Mouse (Mus musculus): ENCODE measurements around the gene Sema4d. TPM values are rescaled to one million over a fixed set of nuclear protein-coding genes. Genes with fewer than 3 reads are reported as not detected.

The Sema4d gene
- total and polyA plus RNA-seq, 3 experiments = 6.9 to 20.3 TPM; not detected in 1

- no peak overlapping the region for H3K4me3 ChIP-seq (ENCODE audit: control insufficient read depth in 1 of 2, insufficient read depth in 1 of 2, low read depth in 2 of 2, low read length in 2 of 2)
- no peak overlapping the region for H3K27ac ChIP-seq (ENCODE audit: control insufficient read depth, low read depth, low read length)
- DNase-seq (ENCODE audit: low read depth, low spot score) = no peak
- H3K36me3 ChIP-seq (ENCODE audit: control insufficient read depth in 1 of 2, insufficient read depth in 2 of 2, low read length in 2 of 2) = peaks cover 0 to 29% of the 10 kb centered on the region in 2 experiments; a peak in 3 of 4 replicates
- H3K27me3 ChIP-seq (ENCODE audit: control insufficient read depth in 1 of 2, insufficient read depth in 2 of 2, low read length in 2 of 2) = no peaks in the 10 kb centered on the region
- H3K79me2 ChIP-seq (ENCODE audit: control insufficient read depth, insufficient read depth, low read length, poor library complexity) = peaks cover 11% of the 10 kb centered on the region
- no peaks in the 10 kb centered on the region for H3K9me3 ChIP-seq (replicated peaks; ENCODE audit: insufficient read depth, low read length)
- TF ChIP-seq USF1 (IDR thresholded peaks at IDR 0.05; ENCODE audit: low read depth, low read length) = no peak
- no peak for TF ChIP-seq ELF1 (IDR thresholded peaks at IDR 0.05; ENCODE audit: low read depth, low read length)
- no peak for TF ChIP-seq POLR2AphosphoS5 (IDR thresholded peaks at IDR 0.05; ENCODE audit: borderline replicate concordance, low read depth, low read length)
- no peak for TF ChIP-seq TCF12 (IDR thresholded peaks at IDR 0.05; ENCODE audit: low read depth, low read length)
- TF ChIP-seq ZC3H11A (IDR thresholded peaks at IDR 0.05; ENCODE audit: low read depth, low read length) = no peak
- TF ChIP-seq RCOR1 (IDR thresholded peaks at IDR 0.05; ENCODE audit: low read depth, low read length) = no peak
- no peak for TF ChIP-seq MYC (IDR thresholded peaks at IDR 0.05; ENCODE audit: low read depth, low read length)
- TF ChIP-seq ZKSCAN1 (IDR thresholded peaks at IDR 0.05; ENCODE audit: low read depth, low read length) = no peak
- no peak overlapping the region for H3K9ac ChIP-seq (ENCODE audit: control insufficient read depth, low read depth, low read length, poor library complexity, severe bottlenecking)
- H3K4me1 ChIP-seq (ENCODE audit: control insufficient read depth in 1 of 2, insufficient read depth in 2 of 2, low read length in 2 of 2) = peaks cover 12 to 40% of the 10 kb centered on the region in 2 experiments
Measured at GRCm38 (mm10) chr13:51732097-51732664, 61.4 kb downstream of the Sema4d start.

- no peak for DNase-seq (ENCODE audit: low read depth, low spot score)
- Histone ChIP-seq H3K9ac (ENCODE audit: control insufficient read depth, low read depth, low read length, poor library complexity, severe bottlenecking) (no peak overlapping the region), H3K36me3 (ENCODE audit: control insufficient read depth in 1 of 2, insufficient read depth in 2 of 2, low read length in 2 of 2) (peaks cover 0 to 29% of the 10 kb centered on the region in 2 experiments; a peak in 3 of 4 replicates), H3K4me1 (ENCODE audit: control insufficient read depth in 1 of 2, insufficient read depth in 2 of 2, low read length in 2 of 2) (peaks cover 12 to 38% of the 10 kb centered on the region in 2 experiments), H3K79me2 (ENCODE audit: control insufficient read depth, insufficient read depth, low read length, poor library complexity) (peaks cover 8% of the 10 kb centered on the region), H3K27me3 (ENCODE audit: control insufficient read depth in 1 of 2, insufficient read depth in 2 of 2, low read length in 2 of 2) (no peaks in the 10 kb centered on the region), H3K4me3 (ENCODE audit: control insufficient read depth in 1 of 2, insufficient read depth in 1 of 2, low read depth in 2 of 2, low read length in 2 of 2) (no peak overlapping the region), H3K27ac (ENCODE audit: control insufficient read depth, low read depth, low read length) (no peak overlapping the region), H3K9me3 (replicated peaks; ENCODE audit: insufficient read depth, low read length) (no peaks in the 10 kb centered on the region)
- TF ChIP-seq UBTF (IDR thresholded peaks at IDR 0.05; ENCODE audit: borderline replicate concordance, insufficient read depth, low read depth, low read length) (no peak), MAFK (IDR thresholded peaks at IDR 0.05; ENCODE audit: borderline replicate concordance, low read depth, low read length) (no peak), NELFE (IDR thresholded peaks at IDR 0.05; ENCODE audit: low read depth, low read length) (no peak), USF1 (IDR thresholded peaks at IDR 0.05; ENCODE audit: low read depth, low read length) (no peak), MEF2A (IDR thresholded peaks at IDR 0.05; ENCODE audit: extremely low read depth, insufficient replicate concordance, low read depth, low read length, poor library complexity, severe bottlenecking) (no peak), SIN3A (IDR thresholded peaks at IDR 0.05; ENCODE audit: low read length) (no peak), NRF1 (IDR thresholded peaks at IDR 0.05; ENCODE audit: insufficient read depth, low read depth, low read length, poor library complexity, severe bottlenecking) (no peak), MYC (IDR thresholded peaks at IDR 0.05; ENCODE audit: low read depth, low read length) (no peak), CHD1 (IDR thresholded peaks at IDR 0.05; ENCODE audit: low read depth, low read length) (no peak)
Measured at GRCm38 (mm10) chr13:51731474-51731873, 62.1 kb downstream of the Sema4d start.
